Mouse (Mus musculus) mouse embryonic stem cell (cell line): ENCODE data around the gene Dot1l.

Experiments used
- in situ Hi-C, 2 experiments: fragments of 300-500 bp; cut with MboI; formaldehyde crosslinking; loops; 1 replicate in 1 of 2; 3 replicates in 1 of 2; pipeline ENCODE4 v1.14.3; 2019 to 2020; ENCODE audit warnings: low sequenced_read_pairs in 2 of 2, low pct_unique_long_range_greater_than_20kb in 1 of 2, mixed read lengths in 1 of 2; ENCODE audit not compliant: unreplicated experiment in 1 of 2

The Dot1l gene

DNA sequence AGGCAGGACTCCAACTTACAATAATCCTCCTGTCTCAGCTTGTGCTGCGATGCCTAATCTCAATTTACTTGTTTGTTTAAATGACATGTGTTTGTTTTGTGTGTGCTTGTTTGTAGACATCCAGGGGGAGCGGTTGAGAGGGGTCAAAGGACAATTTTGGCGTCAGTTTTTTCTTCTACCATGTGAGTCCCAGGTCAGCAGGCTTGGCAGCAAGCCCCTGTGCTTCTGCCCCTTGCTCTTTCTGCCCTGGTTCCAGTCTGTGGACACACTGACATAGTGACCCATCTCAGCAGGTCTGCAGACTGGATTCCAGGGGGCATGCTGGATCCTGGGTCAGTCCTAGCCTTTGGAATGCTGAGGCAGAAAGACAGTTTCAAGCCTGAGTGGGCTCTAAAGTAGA, 64.4 kb downstream of the Dot1l start:
- in situ Hi-C loops = no loop called here

DNA sequence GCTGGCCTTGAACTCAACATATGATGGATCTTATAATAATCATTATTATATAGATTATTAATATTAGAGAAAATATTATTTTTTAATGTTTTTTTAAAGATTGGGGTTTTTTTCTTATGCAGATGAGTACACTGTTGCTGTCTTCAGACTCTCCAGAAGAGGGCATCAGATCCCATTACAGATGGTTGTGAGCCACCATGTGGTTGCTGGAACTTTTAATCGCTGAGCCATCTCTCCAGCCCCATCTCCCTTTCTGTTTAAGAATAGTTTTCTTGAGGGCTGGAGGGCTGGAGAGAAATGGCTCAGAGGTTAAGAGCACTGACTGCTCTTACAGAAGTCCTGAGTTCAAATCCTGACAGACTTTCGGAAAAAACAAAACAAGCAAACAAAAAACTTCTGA, 67.0 kb downstream of the Dot1l start:
- in situ Hi-C loops = loop anchor here (5.0 to 10.0 kb wide), 3 partner anchors 55 to 175 kb away; no protein-coding TSS in a partner anchor

DNA sequence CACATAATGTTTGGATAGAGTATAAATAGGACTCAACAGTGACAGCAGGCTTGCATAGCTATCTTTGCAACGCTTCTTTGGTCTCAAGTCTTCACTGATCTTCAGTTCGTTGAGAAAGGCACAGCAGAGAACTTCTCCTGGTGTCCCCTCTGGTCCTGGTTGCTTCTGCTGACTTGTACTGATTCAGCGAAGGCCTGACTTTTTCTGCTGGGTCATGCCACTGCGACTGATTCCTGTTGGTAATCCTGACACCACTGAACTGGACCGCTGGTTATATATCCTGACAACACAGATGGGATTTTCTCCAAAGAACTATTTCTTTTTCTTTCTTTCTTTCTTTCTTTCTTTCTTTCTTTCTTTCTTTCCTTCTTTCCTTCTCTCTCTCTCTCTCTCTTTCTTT, 67.5 kb downstream of the Dot1l start:
- in situ Hi-C loops = loop anchor here (5.0 to 10.0 kb wide), 3 partner anchors 55 to 175 kb away; no protein-coding TSS in a partner anchor

DNA sequence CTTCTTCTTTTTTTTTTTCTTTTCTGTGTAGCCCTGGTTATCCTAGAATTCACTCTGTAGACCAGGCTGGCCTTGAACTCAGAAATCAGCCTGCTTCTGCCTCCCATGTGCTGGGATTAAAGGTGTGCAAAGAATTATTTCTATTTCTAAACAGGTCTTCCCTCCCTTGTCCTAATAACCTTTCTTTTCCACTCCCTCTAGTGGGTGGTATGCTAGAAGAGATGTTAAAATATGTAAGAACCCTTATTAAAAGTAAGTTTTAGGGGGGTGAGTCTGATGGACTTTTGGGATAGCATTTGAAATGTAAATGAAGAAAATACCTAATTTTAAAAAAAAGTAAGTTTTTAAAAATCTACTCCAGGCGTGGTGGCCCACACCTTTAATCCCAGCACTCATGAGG, 68.3 kb downstream of the Dot1l start:
- in situ Hi-C loops = loop anchor here (5.0 to 10.0 kb wide), 3 partner anchors 54 to 174 kb away; no protein-coding TSS in a partner anchor

DNA sequence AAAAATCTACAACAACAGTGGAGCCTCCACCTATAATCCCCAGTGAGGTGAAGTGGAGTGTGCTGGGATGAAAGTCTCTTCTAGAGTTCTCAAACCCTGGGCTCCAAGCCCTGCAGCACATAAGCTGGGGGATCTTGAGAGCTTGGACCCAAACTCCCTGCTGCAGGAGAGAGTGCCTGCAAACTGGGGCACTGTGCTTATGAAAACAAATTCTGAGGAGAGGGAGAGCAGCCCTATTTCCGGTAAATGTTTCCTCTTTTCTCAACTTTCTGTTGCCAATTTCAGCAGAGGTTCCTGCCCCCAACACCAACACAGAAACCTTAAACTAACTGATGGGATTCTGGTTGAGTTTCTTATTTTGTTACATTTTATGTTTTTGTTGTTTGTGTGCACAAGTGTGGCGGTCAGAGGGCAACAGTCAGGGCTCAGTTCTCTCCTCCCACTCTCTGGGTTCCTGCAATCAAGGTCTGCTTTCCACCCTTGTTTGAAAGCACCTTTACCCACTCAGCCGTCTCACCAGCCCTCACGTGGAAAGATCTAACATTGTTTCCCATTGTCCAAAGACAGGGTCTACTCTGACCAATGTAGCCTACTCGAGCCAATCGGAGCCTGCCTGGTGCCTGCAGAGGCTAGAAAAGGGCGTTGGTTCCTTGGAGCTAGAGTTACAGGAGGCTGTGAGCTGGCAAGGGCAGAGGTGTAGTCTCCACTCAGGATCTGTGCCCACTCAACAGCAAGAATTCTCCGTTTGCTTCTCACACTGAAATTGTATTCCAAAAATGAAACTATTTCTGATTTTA, 69.0 kb downstream of the Dot1l start:
- in situ Hi-C loops = loop anchor here (5.0 to 10.0 kb wide), 3 partner anchors 53 to 173 kb away; no protein-coding TSS in a partner anchor

- in situ Hi-C loops = loop anchor here (5.0 to 10.0 kb wide), 3 partner anchors 52 to 172 kb away; no protein-coding TSS in a partner anchor
Observed at GRCm38 (mm10) chr10:80824827-80825226, 69.8 kb downstream of the Dot1l start.

DNA sequence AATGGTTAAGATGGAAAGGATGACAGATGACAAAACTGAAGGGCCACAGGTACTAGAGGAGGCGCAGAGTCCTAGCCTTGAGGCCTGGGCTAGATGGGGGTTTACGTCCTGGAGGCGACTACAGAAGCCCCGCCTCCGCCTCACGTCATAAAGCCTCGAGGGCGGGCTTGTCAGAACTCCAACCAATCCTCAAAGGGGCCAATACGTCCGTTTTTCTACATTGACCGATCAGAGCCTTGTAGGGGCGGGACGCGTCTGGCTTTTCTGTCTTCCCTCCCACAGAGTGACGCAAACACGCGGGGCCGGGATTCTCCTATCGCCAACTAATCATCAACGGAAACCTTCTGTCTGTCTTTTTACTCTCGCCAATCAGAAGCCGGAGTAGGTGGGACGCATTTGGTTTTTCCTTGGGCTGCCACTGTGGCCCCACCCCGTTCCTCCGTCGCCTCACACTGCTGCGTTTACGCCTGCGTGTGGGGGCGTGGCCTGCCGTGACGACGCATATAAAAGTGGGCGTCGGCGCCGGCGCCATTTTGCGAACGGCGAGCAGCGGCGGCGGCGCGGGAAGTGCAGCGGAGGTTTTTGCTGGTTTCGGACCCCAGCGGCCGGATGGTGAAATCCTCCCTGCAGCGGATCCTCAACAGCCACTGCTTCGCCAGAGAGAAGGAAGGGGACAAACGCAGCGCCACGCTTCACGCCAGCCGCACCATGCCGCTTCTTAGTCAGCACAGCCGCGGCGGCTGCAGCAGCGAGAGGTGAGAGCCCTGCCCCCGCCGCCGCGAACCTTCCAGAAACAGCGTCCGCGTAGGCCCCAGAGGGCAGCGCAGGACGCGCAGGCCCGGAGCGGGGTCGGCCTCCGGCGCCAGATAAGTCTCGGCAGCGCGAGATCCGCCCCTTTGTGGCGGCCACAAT, 71.4 kb downstream of the Dot1l start, which contains the start of gene Oaz1:
Gene Oaz1 (plus strand): TSS at position 506 of the 912 bp plus-strand sequence.
- in situ Hi-C loops = loop anchor here in 1 of 2 experiments (10.0 kb wide), 1 partner anchor 168 kb away; no protein-coding TSS in a partner anchor

DNA sequence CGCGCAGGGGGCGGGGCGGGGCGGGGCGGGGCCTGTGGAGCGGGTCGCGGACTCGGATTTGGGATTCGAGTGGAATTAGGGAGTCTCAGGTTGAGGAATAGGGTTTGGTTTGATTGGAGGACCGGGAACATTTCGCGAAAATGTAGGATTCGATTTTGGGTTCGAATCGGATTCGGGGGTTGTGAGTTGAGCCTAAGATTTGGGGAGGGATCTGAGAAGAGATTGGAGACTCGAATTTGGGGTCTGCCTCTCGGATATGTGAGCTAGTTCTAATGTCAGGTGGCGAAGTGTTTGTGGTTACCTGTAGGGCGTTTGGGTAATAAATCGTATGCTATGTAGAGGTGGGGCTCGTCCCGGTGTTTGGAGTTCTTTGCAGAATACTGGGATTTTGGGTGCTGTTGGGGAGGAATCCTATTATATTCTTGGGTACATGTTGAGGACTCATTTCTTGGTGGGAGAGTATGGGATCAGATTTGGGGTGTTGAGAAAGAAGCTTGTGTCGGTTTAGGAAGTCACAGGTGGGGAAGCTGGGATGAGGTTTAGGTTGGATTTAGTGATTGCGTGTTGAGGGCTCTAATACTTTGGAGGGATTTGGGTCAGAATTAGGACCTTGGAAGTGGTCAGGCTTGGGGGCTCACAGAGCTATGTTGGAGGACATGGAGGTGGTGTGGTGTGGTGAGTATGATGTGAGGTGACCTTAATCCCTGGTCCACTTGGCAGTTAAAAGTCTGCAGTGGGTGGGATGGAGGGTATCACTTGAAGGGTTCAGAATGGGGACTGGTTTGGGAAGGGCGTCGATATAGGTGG, 72.3 kb downstream of the Dot1l start:
- in situ Hi-C loops = loop anchor here in 1 of 2 experiments (10.0 kb wide), 1 partner anchor 168 kb away; no protein-coding TSS in a partner anchor

- in situ Hi-C loops = loop anchor here in 1 of 2 experiments (10.0 kb wide), 1 partner anchor 167 kb away; no protein-coding TSS in a partner anchor
Observed at GRCm38 (mm10) chr10:80827870-80828420, 72.9 kb downstream of the Dot1l start.

DNA sequence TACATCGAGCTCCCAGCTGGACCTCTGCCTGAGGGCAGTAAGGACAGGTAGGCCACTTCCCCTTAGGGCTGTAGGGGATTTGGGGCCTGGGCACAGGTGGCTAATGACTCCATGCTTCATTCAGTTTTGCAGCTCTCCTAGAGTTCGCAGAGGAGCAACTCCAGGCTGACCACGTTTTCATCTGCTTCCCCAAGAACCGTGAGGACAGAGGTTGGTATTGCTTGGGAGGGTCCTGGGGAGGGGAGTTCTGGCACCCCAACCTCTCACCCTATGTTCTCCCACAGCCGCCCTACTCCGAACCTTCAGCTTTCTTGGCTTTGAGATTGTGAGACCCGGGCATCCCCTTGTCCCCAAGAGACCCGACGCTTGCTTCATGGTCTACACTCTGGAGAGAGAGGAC, 73.6 kb downstream of the Dot1l start:
- in situ Hi-C loops = loop anchor here in 1 of 2 experiments (10.0 kb wide), 1 partner anchor 166 kb away; no protein-coding TSS in a partner anchor

- in situ Hi-C loops = loop anchor here in 1 of 2 experiments (10.0 kb wide), 1 partner anchor 165 kb away; no protein-coding TSS in a partner anchor
Observed at GRCm38 (mm10) chr10:80829359-80830278, 74.6 kb downstream of the Dot1l start.

DNA sequence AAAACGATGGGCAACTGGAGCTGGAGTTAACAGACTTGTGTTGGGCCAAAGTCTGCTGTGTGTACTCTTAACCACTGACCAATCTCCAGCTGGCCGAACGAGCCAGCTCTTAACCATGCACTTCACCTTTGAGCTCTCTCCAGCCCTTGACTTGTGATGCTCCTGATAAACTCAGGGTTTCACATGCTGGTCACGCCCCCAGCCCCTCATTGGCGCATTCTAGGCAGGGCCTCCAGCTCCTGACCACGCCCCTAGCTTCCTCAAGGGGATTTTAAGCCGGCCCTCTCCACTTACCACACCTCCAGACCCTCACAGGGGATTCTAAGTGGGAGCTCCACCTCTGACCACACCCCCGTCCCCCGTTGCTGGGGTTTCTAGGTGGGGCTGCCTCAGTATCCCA, 76.1 kb downstream of the Dot1l start:
- in situ Hi-C loops = no loop called here

- in situ Hi-C loops = no loop called here
Observed at GRCm38 (mm10) chr10:80832818-80833217, 77.8 kb downstream of the Dot1l start.

DNA sequence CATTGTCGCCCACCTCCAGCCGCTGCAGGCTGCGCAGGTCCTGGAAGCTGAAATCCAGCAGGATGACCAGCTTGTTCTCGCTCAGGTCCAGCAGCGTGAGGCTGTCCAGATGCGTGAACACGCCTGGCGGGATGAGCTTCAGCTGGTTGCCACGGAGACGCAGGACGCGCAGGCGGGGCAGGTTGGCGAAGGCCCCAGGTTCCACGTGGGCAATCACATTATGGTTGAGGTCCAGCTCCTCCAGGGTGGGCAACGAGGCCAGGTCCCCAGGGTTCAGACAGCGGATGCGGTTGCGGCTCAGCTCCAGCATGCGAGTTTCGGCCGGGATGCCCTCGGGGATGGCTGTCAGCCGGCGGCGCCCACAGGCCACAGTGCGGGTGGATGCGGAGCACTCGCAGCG, 80.6 kb downstream of the Dot1l start:
- in situ Hi-C loops = no loop called here

DNA sequence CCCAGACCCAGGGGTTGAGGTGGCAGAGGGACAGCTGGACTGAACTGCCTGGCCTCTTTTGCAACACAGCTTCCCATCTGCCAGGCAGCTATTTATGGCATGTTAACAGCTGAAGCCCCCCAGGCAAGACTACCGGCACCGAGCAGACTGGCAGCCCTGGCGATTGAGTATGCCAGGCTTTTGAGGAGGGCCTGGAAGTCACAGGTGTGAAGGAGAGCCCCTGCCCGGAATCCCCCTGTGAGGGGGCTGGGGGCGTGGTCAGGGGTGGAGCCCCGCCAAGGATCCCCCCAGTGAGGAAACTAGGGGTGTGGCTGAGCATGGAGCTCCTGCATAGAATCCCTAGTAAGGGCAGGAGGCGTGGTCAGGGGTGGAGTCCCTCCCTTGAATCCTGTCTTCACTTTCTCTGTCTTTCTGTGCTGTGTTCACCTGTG, 82.0 kb downstream of the Dot1l start:
- in situ Hi-C loops = no loop called here

GRCm38 (mm10) chr10:80837827-80838226, 82.8 kb downstream of the Dot1l start:
- in situ Hi-C loops = no loop called here
